Mouse (Mus musculus): ENCODE data around the gene Tldc2. TPM values are rescaled to one million over a fixed set of nuclear protein-coding genes. Genes with fewer than 3 reads are reported as not detected.

Tldc2 gene
- polyA plus RNA-seq, 1 experiment from 2014 or later: not detected

DNA sequence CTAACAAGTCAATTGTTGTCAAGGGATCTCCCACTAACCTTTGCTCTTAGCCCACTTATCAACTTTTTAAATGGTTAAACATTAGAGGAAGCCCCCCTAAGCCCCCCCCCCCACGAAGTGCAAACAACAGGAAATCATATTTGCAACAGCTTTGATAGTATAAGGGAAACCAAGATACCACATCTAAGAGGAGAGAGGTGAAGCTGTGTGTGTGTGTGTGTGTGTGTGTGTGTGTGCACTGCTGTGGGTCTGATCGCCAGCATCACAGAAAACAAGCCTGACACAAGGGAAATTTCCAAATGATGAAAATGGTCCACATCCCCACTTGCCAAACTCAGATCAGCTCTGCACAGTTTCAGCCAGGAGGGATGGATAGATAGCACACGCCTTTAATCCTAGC is 32.2 kb downstream of the Tldc2 start:
- no peak overlapping the region for H3K27ac ChIP-seq (ENCODE audit: low read depth)
- no peak overlapping the region for H3K4me2 ChIP-seq (ENCODE audit: low read depth, low read length)
- no peaks in the 10 kb centered on the region for H3K4me1 ChIP-seq (ENCODE audit: insufficient read depth)
- H3K4me3 ChIP-seq (ENCODE audit: low read depth, low read length): no peak overlapping the region
- no peaks in the 10 kb centered on the region for H3K27me3 ChIP-seq (ENCODE audit: insufficient read depth, low read length)
- WGBS (ENCODE audit: insufficient replicate concordance): 32% methylated on average over 3 of the region's 3 CpGs
- no peak for TF ChIP-seq CTCF (IDR thresholded peaks at IDR 0.05; ENCODE audit: low read depth)
- no peak for TF ChIP-seq EP300 (IDR thresholded peaks at IDR 0.05; ENCODE audit: low read depth)
- DNase-seq: no peak
- ATAC-seq: no peak
- no peak overlapping the region for H3K9ac ChIP-seq (replicated peaks)
- H3K9me3 ChIP-seq (ENCODE audit: low read length): no peaks in the 10 kb centered on the region
- peaks cover 50% of the 10 kb centered on the region for H3K36me3 ChIP-seq (replicated peaks; ENCODE audit: insufficient read depth, low read length)

DNA sequence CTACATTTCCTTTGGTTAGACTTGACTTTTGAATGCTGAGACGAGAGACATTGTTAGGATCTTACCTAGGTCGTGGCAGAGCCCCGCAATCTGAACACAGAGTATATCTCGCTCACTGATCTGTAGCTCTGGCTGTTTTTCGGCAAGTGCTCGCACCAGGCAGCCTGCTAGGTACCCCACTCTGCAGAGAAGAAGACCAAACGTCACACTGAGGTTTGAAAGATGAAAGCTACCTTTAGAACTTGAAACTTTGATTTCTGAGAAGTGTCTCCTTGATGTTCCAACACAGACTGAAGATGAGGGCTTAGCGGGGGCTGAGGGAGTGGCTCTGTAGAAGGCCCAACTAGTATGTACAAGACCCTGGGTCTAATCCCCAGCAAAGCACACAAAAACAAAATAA is 34.9 kb downstream of the Tldc2 start:
- H3K27me3 ChIP-seq (ENCODE audit: insufficient read depth, low read length): no peaks in the 10 kb centered on the region
- ATAC-seq: no peak
- DNase-seq: no peak
- no peak for TF ChIP-seq EP300 (IDR thresholded peaks at IDR 0.05; ENCODE audit: low read depth)
- TF ChIP-seq CTCF (IDR thresholded peaks at IDR 0.05; ENCODE audit: low read depth): no peak
- H3K36me3 ChIP-seq (replicated peaks; ENCODE audit: insufficient read depth, low read length): peaks cover 51% of the 10 kb centered on the region
- no peak overlapping the region for H3K4me2 ChIP-seq (ENCODE audit: low read depth, low read length)
- no peak overlapping the region for H3K27ac ChIP-seq (ENCODE audit: low read depth)
- H3K9me3 ChIP-seq (ENCODE audit: low read length): no peaks in the 10 kb centered on the region
- 83% methylated on average over 8 of the region's 8 CpGs for WGBS (ENCODE audit: insufficient replicate concordance)
- no peak overlapping the region for H3K9ac ChIP-seq (replicated peaks)
- H3K4me1 ChIP-seq (ENCODE audit: insufficient read depth): no peaks in the 10 kb centered on the region
- H3K4me3 ChIP-seq (ENCODE audit: low read depth, low read length): no peak overlapping the region

DNA sequence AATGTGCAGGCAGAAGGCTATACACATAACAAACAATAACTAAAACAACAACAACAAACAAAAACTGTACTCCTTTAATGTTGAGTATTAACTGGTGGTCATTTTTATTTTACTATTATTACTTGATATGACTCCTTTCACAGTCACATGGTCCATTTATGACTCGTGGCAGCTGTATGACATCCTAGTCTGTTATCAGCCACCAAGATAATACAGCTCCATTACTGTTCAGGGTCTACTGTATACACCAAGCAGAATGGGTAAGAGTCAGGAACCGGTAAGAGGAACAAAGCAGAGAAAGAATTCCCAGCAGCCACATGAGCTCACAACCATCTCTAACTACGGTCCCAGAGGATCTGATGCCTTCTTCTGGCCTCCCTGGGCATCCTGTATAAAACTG is 38.4 kb downstream of the Tldc2 start:
- H3K27ac ChIP-seq (ENCODE audit: low read depth): no peak overlapping the region
- WGBS (ENCODE audit: insufficient replicate concordance): 69% methylated on average over 3 of the region's 3 CpGs

DNA sequence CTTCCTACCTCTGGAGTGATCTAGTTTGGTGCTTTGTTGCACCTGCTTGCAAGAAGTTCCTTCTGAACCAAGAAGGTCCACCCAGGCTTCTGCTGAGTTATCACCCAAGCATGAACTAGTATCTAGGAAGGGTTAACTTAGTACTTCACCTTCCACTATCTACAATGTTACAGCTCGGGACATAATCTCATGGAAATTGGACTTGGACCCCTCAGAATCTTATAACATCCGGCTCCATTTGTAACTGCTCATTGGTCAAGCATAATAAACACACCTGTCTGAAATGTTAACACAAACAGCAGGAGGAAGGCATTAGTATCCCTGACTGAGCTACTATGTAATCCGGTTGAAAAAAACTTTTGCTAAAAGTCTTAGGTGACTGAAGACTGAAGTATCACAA is 40.5 kb downstream of the Tldc2 start:
- TF ChIP-seq CTCF (IDR thresholded peaks at IDR 0.05; ENCODE audit: low read depth): no peak
- no peak for TF ChIP-seq EP300 (IDR thresholded peaks at IDR 0.05; ENCODE audit: low read depth)
- ATAC-seq: no peak
- no peak for DNase-seq
- Histone ChIP-seq H3K36me3 (replicated peaks; ENCODE audit: insufficient read depth, low read length) (peaks cover 32% of the 10 kb centered on the region; the same call in 1 of the 2 replicates), H3K9me3 (ENCODE audit: low read length) (no peaks in the 10 kb centered on the region), H3K9ac (replicated peaks) (no peak overlapping the region), H3K4me1 (ENCODE audit: insufficient read depth) (peaks cover 11% of the 10 kb centered on the region), H3K4me2 (ENCODE audit: low read depth, low read length) (no peak overlapping the region), H3K27ac (ENCODE audit: low read depth) (no peak overlapping the region), H3K4me3 (ENCODE audit: low read depth, low read length) (no peak overlapping the region), H3K27me3 (ENCODE audit: insufficient read depth, low read length) (no peaks in the 10 kb centered on the region)
- WGBS (ENCODE audit: insufficient replicate concordance): 79% methylated on average over 3 of the region's 3 CpGs

More for the DNA sequence above, 38.4 kb downstream of the Tldc2 start:
- H3K4me3 ChIP-seq (ENCODE audit: low read depth, low read length): no peak overlapping the region
- H3K27me3 ChIP-seq (ENCODE audit: insufficient read depth, low read length): no peaks in the 10 kb centered on the region
- H3K4me2 ChIP-seq (ENCODE audit: low read depth, low read length): no peak overlapping the region
- DNase-seq (no peak), ATAC-seq (no peak)
- H3K9me3 ChIP-seq (ENCODE audit: low read length): no peaks in the 10 kb centered on the region
- H3K4me1 ChIP-seq (ENCODE audit: insufficient read depth): peaks cover 3% of the 10 kb centered on the region; the same call in 1 of the 2 replicates
- peaks cover 43% of the 10 kb centered on the region for H3K36me3 ChIP-seq (replicated peaks; ENCODE audit: insufficient read depth, low read length)
- no peak for TF ChIP-seq EP300 (IDR thresholded peaks at IDR 0.05; ENCODE audit: low read depth)
- TF ChIP-seq CTCF (IDR thresholded peaks at IDR 0.05; ENCODE audit: low read depth): no peak
- no peak overlapping the region for H3K9ac ChIP-seq (replicated peaks)

DNA sequence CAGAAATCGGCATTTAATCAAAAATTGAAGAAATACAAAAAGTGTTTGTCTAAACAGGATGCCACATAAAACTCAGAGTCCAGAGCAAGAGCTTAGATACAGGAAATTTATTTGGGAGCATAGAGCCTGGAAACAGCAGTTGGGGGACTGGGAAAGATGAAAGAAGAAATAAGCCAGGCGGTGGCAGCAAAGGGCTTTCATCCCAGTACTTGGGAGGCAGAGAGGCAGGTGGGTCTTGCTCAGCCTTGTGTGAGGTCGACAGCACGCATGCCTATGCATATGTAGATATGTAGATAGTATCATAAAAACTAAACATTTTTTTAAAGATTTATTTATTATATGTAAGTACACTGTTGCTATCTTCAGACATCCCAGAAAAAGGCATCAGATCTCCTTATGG is 41.2 kb downstream of the Tldc2 start:
- Histone ChIP-seq H3K4me3 (ENCODE audit: low read depth, low read length) (no peak overlapping the region), H3K9ac (replicated peaks) (no peak overlapping the region), H3K27ac (ENCODE audit: low read depth) (no peak overlapping the region), H3K4me2 (ENCODE audit: low read depth, low read length) (no peak overlapping the region), H3K4me1 (ENCODE audit: insufficient read depth) (peaks cover 16% of the 10 kb centered on the region), H3K27me3 (ENCODE audit: insufficient read depth, low read length) (no peaks in the 10 kb centered on the region), H3K9me3 (ENCODE audit: low read length) (no peaks in the 10 kb centered on the region), H3K36me3 (replicated peaks; ENCODE audit: insufficient read depth, low read length) (peaks cover 32% of the 10 kb centered on the region; the same call in 1 of the 2 replicates)
- 62% methylated on average over 4 of the region's 4 CpGs for WGBS (ENCODE audit: insufficient replicate concordance)
- ATAC-seq: no peak
- no peak for DNase-seq
- TF ChIP-seq EP300 (IDR thresholded peaks at IDR 0.05; ENCODE audit: low read depth): no peak
- TF ChIP-seq CTCF (IDR thresholded peaks at IDR 0.05; ENCODE audit: low read depth): peak; percentile 44

DNA sequence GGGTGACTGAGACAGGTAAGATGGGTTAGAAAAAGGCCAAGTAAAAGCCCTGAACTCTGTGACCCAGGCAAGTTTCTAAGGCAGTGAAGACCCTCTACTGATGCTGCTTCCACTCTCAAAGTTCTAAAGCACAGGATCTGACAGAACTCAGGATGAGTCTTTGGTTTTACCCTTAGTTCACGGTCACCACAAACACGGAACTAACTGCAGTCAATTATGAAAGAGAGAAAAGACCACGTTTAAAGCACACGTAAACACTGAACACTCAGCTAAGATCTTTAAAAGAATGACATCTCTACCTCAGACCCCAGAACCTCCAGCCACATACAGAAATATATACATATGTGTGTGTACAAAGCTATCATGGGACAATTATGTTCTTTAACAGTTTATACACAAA is 42.2 kb downstream of the Tldc2 start:
- no peaks in the 10 kb centered on the region for H3K9me3 ChIP-seq (ENCODE audit: low read length)
- 34% methylated on average over 4 of the region's 4 CpGs for WGBS (ENCODE audit: insufficient replicate concordance)
- H3K36me3 ChIP-seq (replicated peaks; ENCODE audit: insufficient read depth, low read length): peaks cover 29% of the 10 kb centered on the region; the same call in 1 of the 2 replicates
- H3K4me2 ChIP-seq (ENCODE audit: low read depth, low read length): peak overlapping the region; percentile 78
- TF ChIP-seq EP300 (IDR thresholded peaks at IDR 0.05; ENCODE audit: low read depth) (no peak), CTCF (IDR thresholded peaks at IDR 0.05; ENCODE audit: low read depth) (no peak)
- ATAC-seq: no peak
- peaks cover 16% of the 10 kb centered on the region for H3K4me1 ChIP-seq (ENCODE audit: insufficient read depth)
- peak overlapping the region; percentile 75; the same call in 1 of the 2 replicates for H3K27ac ChIP-seq (ENCODE audit: low read depth)
- H3K27me3 ChIP-seq (ENCODE audit: insufficient read depth, low read length): no peaks in the 10 kb centered on the region
- H3K4me3 ChIP-seq (ENCODE audit: low read depth, low read length): peak overlapping the region; percentile 42
- no peak for DNase-seq
- H3K9ac ChIP-seq (replicated peaks): peak overlapping the region; percentile 59

Data from liver, postnatal 0 days (tissue).